Mouse (Mus musculus) embryonic facial prominence, embryonic 10.5 days (tissue): ENCODE measurements at regions not wholly inside any gene's neighbourhood (a gene's known extent, or its start where the extent isn't known, plus 50 kb on each side); places are given as distances from the start of the nearest gene placed in this dataset.

Experiments
- DNase-seq: peaks from one replicate; pipeline ENCODE4 v3.0.0-alpha.2; 2017; ENCODE audit warnings: low spot score
- H3K27ac ChIP-seq: fragments of 300-500 bp; sonication (generic); replicated peaks from 2 replicates; pipeline ENCODE4 v1.5.1; 2016; ENCODE audit warnings: mild to moderate bottlenecking
- H3K27me3 ChIP-seq: fragments of 300-500 bp; sonication (generic); replicated peaks from 2 replicates; pipeline ENCODE4 v1.6.1; 2016; ENCODE audit warnings: low read depth, mild to moderate bottlenecking; ENCODE audit not compliant: poor library complexity, severe bottlenecking
- H3K36me3 ChIP-seq: fragments of 300-500 bp; sonication (generic); replicated peaks from 2 replicates; pipeline ENCODE4 v1.6.1; 2016; ENCODE audit warnings: mild to moderate bottlenecking, moderate library complexity
- H3K4me1 ChIP-seq: fragments of 300-500 bp; sonication (generic); 2 replicates; pipeline ENCODE4 v1.6.1; 2016
- H3K4me3 ChIP-seq: fragments of 300-500 bp; sonication (generic); 2 replicates; pipeline ENCODE4 v1.5.1; 2016; ENCODE audit warnings: mild to moderate bottlenecking, moderate library complexity
- H3K9me3 ChIP-seq: fragments of 300-500 bp; sonication (generic); 2 replicates; pipeline ENCODE4 v1.6.1; 2016; ENCODE audit warnings: mild to moderate bottlenecking
- WGBS: fragments of 180-500 bp; shearing (Covaris S2); methylation state at CpG from one replicate; pipeline ENCODE4 v1.1.7; 2016; 5-methylcytosine and 5-hydroxymethylcytosine counted together

GRCm38 (mm10) chr5:76055849-76056248 is 77.6 kb upstream of the Kdr start:
- H3K4me1 ChIP-seq, result no peaks in the 10 kb centered on the region
- H3K36me3 ChIP-seq, result no peaks in the 10 kb centered on the region
- no peak overlapping the region for H3K27ac ChIP-seq
- no peaks in the 10 kb centered on the region for H3K9me3 ChIP-seq
- WGBS, result 81% methylated on average over 2 of the region's 2 CpGs
- no peaks in the 10 kb centered on the region for H3K27me3 ChIP-seq
- DNase-seq, result no peak
- no peak overlapping the region for H3K4me3 ChIP-seq

- no peak for DNase-seq
- no peaks in the 10 kb centered on the region for H3K4me1 ChIP-seq
- 88% methylated on average over 1 of the region's 1 CpGs for WGBS
- H3K4me3 ChIP-seq, result no peak overlapping the region
- no peaks in the 10 kb centered on the region for H3K27me3 ChIP-seq
- no peaks in the 10 kb centered on the region for H3K36me3 ChIP-seq
- no peak overlapping the region for H3K27ac ChIP-seq
- H3K9me3 ChIP-seq, result no peaks in the 10 kb centered on the region
Measured at GRCm38 (mm10) chr5:76052782-76053181, 74.5 kb upstream of the Kdr start.

- Histone ChIP-seq H3K9me3 (no peaks in the 10 kb centered on the region), H3K27me3 (no peaks in the 10 kb centered on the region), H3K36me3 (no peaks in the 10 kb centered on the region), H3K27ac (no peak overlapping the region), H3K4me1 (no peaks in the 10 kb centered on the region), H3K4me3 (no peak overlapping the region)
- DNase-seq, result no peak
- 86% methylated on average over 2 of the region's 2 CpGs for WGBS
Measured at GRCm38 (mm10) chr5:76051658-76052057, 73.4 kb upstream of the Kdr start.

- no peak overlapping the region for H3K4me3 ChIP-seq
- 80% methylated on average over 9 of the region's 9 CpGs for WGBS
- DNase-seq, result no peak
Measured at GRCm38 (mm10) chr5:76048103-76048874, 70.0 kb upstream of the Kdr start.

GRCm38 (mm10) chr5:76043521-76044510 is 65.6 kb upstream of the Kdr start:
- Histone ChIP-seq H3K27me3 (no peaks in the 10 kb centered on the region), H3K9me3 (peaks cover 2% of the 10 kb centered on the region; the same call in 1 of the 2 replicates), H3K27ac (no peak overlapping the region; the same call in 1 of the 2 replicates), H3K36me3 (no peaks in the 10 kb centered on the region), H3K4me1 (peaks cover 21% of the 10 kb centered on the region), H3K4me3 (no peak overlapping the region)
- peak; percentile 64 for DNase-seq
- 40% methylated on average over 14 of the region's 14 CpGs for WGBS

More at GRCm38 (mm10) chr5:76048103-76048874, 70.0 kb upstream of the Kdr start:
- H3K27ac ChIP-seq, result no peak overlapping the region
- H3K4me1 ChIP-seq, result peaks cover 10% of the 10 kb centered on the region
- no peaks in the 10 kb centered on the region for H3K9me3 ChIP-seq
- H3K27me3 ChIP-seq, result no peaks in the 10 kb centered on the region
- H3K36me3 ChIP-seq, result no peaks in the 10 kb centered on the region

GRCm38 (mm10) chr5:76040454-76041203 is 62.4 kb upstream of the Kdr start:
- H3K4me1 ChIP-seq, result peaks cover 21% of the 10 kb centered on the region
- no peak for DNase-seq
- 66% methylated on average over 10 of the region's 10 CpGs for WGBS

GRCm38 (mm10) chr5:76028729-76029128 is 50.5 kb upstream of the Kdr start:
- no peaks in the 10 kb centered on the region for H3K9me3 ChIP-seq
- H3K4me3 ChIP-seq, result no peak overlapping the region
- no peak for DNase-seq
- 45% methylated on average over 4 of the region's 4 CpGs for WGBS
- H3K36me3 ChIP-seq, result no peaks in the 10 kb centered on the region
- H3K27ac ChIP-seq, result no peak overlapping the region
- H3K4me1 ChIP-seq, result peaks cover 20% of the 10 kb centered on the region
- H3K27me3 ChIP-seq, result no peaks in the 10 kb centered on the region

More at GRCm38 (mm10) chr5:76040454-76041203, 62.4 kb upstream of the Kdr start:
- no peak overlapping the region for H3K27ac ChIP-seq
- H3K27me3 ChIP-seq, result no peaks in the 10 kb centered on the region
- H3K9me3 ChIP-seq, result peaks cover 2% of the 10 kb centered on the region; the same call in 1 of the 2 replicates
- no peaks in the 10 kb centered on the region for H3K36me3 ChIP-seq
- no peak overlapping the region for H3K4me3 ChIP-seq
